Mouse (Mus musculus): ENCODE data around the gene Cuedc1. TPM values are rescaled to one million over a fixed set of nuclear protein-coding genes. Genes with fewer than 3 reads are reported as not detected.
A peak's percentile ranks its signal among the peaks of the same experiment; 100 is the strongest.
"Not testable (repeated sequence)": the region's sequence is repeated elsewhere in the genome, so short reads cannot be mapped to it uniquely, and the experiment has no call there.

Gene Cuedc1
- polyA plus RNA-seq, 1 experiment from 2014 or later: 1.1 TPM

- peaks cover 22% of the 10 kb centered on the region for H3K4me1 ChIP-seq (replicated peaks)
- no peak overlapping the region for H3K9ac ChIP-seq
- H3K27ac ChIP-seq (replicated peaks): no peak overlapping the region
- WGBS (ENCODE audit: insufficient replicate concordance): 3% methylated on average over 4 of the region's 4 CpGs
- H3K27me3 ChIP-seq: peaks cover 91% of the 10 kb centered on the region
- no peaks in the 10 kb centered on the region for H3K36me3 ChIP-seq (replicated peaks)
- H3K9me3 ChIP-seq (replicated peaks): no peaks in the 10 kb centered on the region
- ATAC-seq (ENCODE audit: insufficient read depth): no peak
- H3K4me2 ChIP-seq: no peak overlapping the region
- H3K4me3 ChIP-seq (replicated peaks): no peak overlapping the region
These were observed 94.7 kb downstream of the Cuedc1 start for GRCm38 (mm10) chr11:88192595-88192994.

GRCm38 (mm10) chr11:88193098-88193823 is 95.4 kb downstream of the Cuedc1 start:
- peaks cover 16% of the 10 kb centered on the region for H3K4me1 ChIP-seq (replicated peaks)
- no peak overlapping the region for H3K9ac ChIP-seq
- H3K27me3 ChIP-seq: peaks cover 91% of the 10 kb centered on the region
- H3K4me2 ChIP-seq: peak overlapping the region; percentile 46
- no peaks in the 10 kb centered on the region for H3K36me3 ChIP-seq (replicated peaks)
- H3K9me3 ChIP-seq (replicated peaks): no peaks in the 10 kb centered on the region
- ATAC-seq (ENCODE audit: insufficient read depth): no peak
- WGBS (ENCODE audit: insufficient replicate concordance): 3% methylated on average over 34 of the region's 34 CpGs
- H3K4me3 ChIP-seq (replicated peaks): peak overlapping the region; percentile 25
- no peak overlapping the region for H3K27ac ChIP-seq (replicated peaks)

GRCm38 (mm10) chr11:88193824-88194696 is 96.2 kb downstream of the Cuedc1 start:
- H3K9ac ChIP-seq: no peak overlapping the region
- ATAC-seq (ENCODE audit: insufficient read depth): no peak
- no peaks in the 10 kb centered on the region for H3K9me3 ChIP-seq (replicated peaks)
- no peak overlapping the region for H3K27ac ChIP-seq (replicated peaks)
- peak overlapping the region; percentile 46 for H3K4me2 ChIP-seq
- no peaks in the 10 kb centered on the region for H3K36me3 ChIP-seq (replicated peaks)
- peaks cover 16% of the 10 kb centered on the region for H3K4me1 ChIP-seq (replicated peaks)
- peak overlapping the region; percentile 25 for H3K4me3 ChIP-seq (replicated peaks)
- WGBS (ENCODE audit: insufficient replicate concordance): 4% methylated on average over 29 of the region's 29 CpGs
- H3K27me3 ChIP-seq: peaks cover 90% of the 10 kb centered on the region

GRCm38 (mm10) chr11:88195699-88196098 is 97.8 kb downstream of the Cuedc1 start:
- H3K27ac ChIP-seq (replicated peaks); H3K9ac ChIP-seq; H3K4me2 ChIP-seq; ATAC-seq (ENCODE audit: insufficient read depth); H3K4me3 ChIP-seq (replicated peaks); H3K9me3 ChIP-seq (replicated peaks); H3K36me3 ChIP-seq (replicated peaks): not testable (repeated sequence)
- H3K27me3 ChIP-seq: peaks cover 89% of the 10 kb centered on the region
- H3K4me1 ChIP-seq (replicated peaks): peaks cover 16% of the 10 kb centered on the region
- 50% methylated on average over 3 of the region's 3 CpGs for WGBS (ENCODE audit: insufficient replicate concordance)

DNA sequence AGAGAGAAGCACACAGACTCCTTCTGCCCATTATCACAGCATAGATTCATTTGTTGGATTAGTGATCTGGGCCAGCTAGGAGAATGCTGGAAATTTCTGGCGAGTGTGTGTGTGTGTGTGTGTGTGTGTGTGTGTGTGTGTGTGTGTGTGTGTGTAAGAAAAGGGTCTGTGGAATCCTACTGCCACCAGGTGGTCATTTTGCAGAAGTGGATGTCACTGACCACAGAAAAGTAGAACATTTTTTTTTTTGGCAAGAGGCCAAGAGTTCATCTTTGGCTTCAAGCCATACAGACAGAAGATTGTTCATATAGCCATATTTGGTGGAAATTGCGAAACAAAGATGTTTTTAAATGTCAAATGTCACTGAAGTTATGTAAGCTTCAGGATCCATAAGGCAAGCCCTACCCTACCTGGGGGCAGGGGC is 99.3 kb downstream of the Cuedc1 start:
- Histone ChIP-seq H3K9ac (no peak overlapping the region), H3K27me3 (peaks cover 76% of the 10 kb centered on the region), H3K4me1 (replicated peaks) (peaks cover 26% of the 10 kb centered on the region), H3K4me3 (replicated peaks) (no peak overlapping the region), H3K36me3 (replicated peaks) (no peaks in the 10 kb centered on the region), H3K9me3 (replicated peaks) (no peaks in the 10 kb centered on the region), H3K4me2 (no peak overlapping the region), H3K27ac (replicated peaks) (no peak overlapping the region)
- WGBS (ENCODE audit: insufficient replicate concordance): 2% methylated on average over 2 of the region's 2 CpGs
- ATAC-seq (ENCODE audit: insufficient read depth): no peak

GRCm38 (mm10) chr11:88198223-88198622 is 100.4 kb downstream of the Cuedc1 start:
- Histone ChIP-seq H3K9me3 (replicated peaks) (no peaks in the 10 kb centered on the region), H3K9ac (no peak overlapping the region), H3K27me3 (peaks cover 65% of the 10 kb centered on the region), H3K4me1 (replicated peaks) (peaks cover 32% of the 10 kb centered on the region), H3K27ac (replicated peaks) (no peak overlapping the region), H3K4me2 (no peak overlapping the region), H3K4me3 (replicated peaks) (no peak overlapping the region), H3K36me3 (replicated peaks) (no peaks in the 10 kb centered on the region)
- 48% methylated on average over 4 of the region's 4 CpGs for WGBS (ENCODE audit: insufficient replicate concordance)
- ATAC-seq (ENCODE audit: insufficient read depth): no peak

DNA sequence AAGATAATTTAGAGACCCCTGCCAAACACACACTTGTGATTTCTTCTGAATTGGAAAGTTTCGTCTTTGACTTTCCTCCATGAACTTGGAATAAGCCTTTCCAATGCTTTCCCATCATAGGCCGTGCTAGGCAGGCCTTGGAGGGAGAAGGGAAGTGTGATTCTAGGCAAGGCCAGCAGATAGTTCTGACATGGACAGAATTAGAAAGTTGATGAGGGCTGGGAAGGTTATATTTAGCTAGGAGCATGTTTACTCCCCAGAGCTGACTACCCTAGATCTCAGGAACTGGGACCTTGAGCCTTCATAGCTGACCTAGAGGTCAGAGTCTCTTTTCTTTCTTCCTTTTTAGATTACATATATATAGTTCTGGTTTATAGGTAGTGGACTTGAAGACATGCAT is 103.3 kb downstream of the Cuedc1 start:
- Histone ChIP-seq H3K9ac (no peak overlapping the region), H3K4me3 (replicated peaks) (no peak overlapping the region), H3K4me1 (replicated peaks) (peaks cover 37% of the 10 kb centered on the region), H3K9me3 (replicated peaks) (no peaks in the 10 kb centered on the region), H3K27me3 (peaks cover 36% of the 10 kb centered on the region), H3K27ac (replicated peaks) (no peak overlapping the region), H3K36me3 (replicated peaks) (no peaks in the 10 kb centered on the region), H3K4me2 (no peak overlapping the region)
- no peak for ATAC-seq (ENCODE audit: insufficient read depth)
- WGBS (ENCODE audit: insufficient replicate concordance): 52% methylated on average over 2 of the region's 2 CpGs

DNA sequence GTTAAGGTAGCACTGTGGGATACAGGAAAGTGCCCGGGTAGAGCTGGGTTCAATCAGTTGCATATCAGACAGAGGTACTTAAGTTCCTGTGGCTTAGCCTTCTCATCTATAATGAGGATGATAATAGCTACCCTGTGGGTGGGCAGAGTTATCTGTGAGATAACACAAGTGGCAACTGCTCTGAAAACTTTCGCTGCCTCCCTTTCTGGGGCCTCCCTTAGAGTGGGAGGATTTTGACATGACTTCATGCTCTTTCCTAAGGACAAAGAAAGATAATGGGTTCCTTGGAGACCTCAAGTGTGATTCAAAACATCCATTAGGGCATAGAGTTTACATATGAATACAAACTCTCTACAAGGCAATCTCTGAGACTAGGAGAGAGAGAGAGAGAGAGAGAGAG is 104.2 kb downstream of the Cuedc1 start:
- Histone ChIP-seq H3K27me3 (peaks cover 28% of the 10 kb centered on the region), H3K36me3 (replicated peaks) (peaks cover 2% of the 10 kb centered on the region; the same call in 1 of the 2 replicates), H3K9me3 (replicated peaks) (no peaks in the 10 kb centered on the region), H3K4me1 (replicated peaks) (peaks cover 37% of the 10 kb centered on the region), H3K9ac (no peak overlapping the region), H3K4me3 (replicated peaks) (no peak overlapping the region), H3K4me2 (no peak overlapping the region; the same call in 1 of the 2 replicates), H3K27ac (replicated peaks) (no peak overlapping the region; the same call in 1 of the 2 replicates)
- WGBS (ENCODE audit: insufficient replicate concordance): 5% methylated on average over 2 of the region's 2 CpGs
- ATAC-seq (ENCODE audit: insufficient read depth): peak; percentile 13; the same call in 1 of the 2 replicates

GRCm38 (mm10) chr11:88203712-88204532 is 106.1 kb downstream of the Cuedc1 start, which contains the start of gene Mrps23:
TSS of gene Mrps23 (plus strand) at chr11:88204388.
- Histone ChIP-seq H3K4me3 (replicated peaks) (peak within 1 kb of the TSS; percentile 81), H3K27me3 (peaks cover 13% of the 10 kb centered on the region), H3K4me1 (replicated peaks) (peaks cover 37% of the 10 kb centered on the region), H3K9me3 (replicated peaks) (no peaks in the 10 kb centered on the region), H3K27ac (replicated peaks) (peak within 1 kb of the TSS; percentile 80), H3K9ac (peak within 1 kb of the TSS; percentile 78), H3K36me3 (replicated peaks) (peaks cover 20% of the 10 kb centered on the region), H3K4me2 (peak within 1 kb of the TSS; percentile 86)
- WGBS (ENCODE audit: insufficient replicate concordance): under 1% methylated on average over 51 of the region's 51 CpGs
- peak; percentile 94 for ATAC-seq (ENCODE audit: insufficient read depth)

DNA sequence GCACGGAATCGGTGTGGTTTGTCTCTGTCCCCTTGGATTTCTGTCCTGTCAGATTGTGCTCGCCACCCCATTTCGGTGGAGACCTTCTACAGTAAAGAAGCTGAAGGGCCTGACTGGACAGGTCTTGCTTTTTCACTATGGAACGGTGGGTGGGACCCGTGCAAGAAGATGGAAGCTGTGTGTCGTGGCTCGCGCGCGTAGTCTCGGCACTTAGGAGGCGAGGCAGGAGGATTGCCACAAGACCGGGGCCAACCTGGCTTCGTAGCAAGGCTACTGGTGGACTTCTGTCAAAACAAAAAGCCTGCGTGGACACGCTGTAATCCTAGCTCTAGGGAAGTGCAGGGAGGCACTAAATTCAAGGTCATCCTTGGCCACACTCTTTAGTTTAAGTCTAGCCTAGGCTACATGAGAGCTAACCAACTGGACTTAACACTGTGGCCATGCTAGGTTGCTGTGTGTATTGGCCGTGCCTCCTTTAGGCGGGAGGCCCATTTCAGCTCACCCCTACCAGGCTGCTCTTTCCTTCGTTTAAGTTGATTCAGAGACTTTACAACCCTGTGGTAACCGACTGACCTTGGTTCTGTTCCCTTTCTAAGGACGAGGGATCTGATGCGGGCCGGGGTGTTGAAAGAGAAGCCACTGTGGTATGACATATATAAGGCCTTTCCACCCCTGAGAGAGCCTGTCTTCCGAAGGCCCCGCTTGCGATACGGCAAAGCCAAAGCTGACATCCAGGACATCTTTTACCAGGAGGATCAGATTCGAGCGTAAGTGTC is 106.9 kb downstream of the Cuedc1 start:
- H3K9me3 ChIP-seq (replicated peaks): no peaks in the 10 kb centered on the region
- WGBS (ENCODE audit: insufficient replicate concordance): 23% methylated on average over 30 of the region's 30 CpGs
- ATAC-seq (ENCODE audit: insufficient read depth): peak; percentile 17; the same call in 1 of the 2 replicates
- H3K27ac ChIP-seq (replicated peaks): peak overlapping the region; percentile 80
- H3K36me3 ChIP-seq (replicated peaks): peaks cover 29% of the 10 kb centered on the region
- H3K4me3 ChIP-seq (replicated peaks): peak overlapping the region; percentile 81
- H3K9ac ChIP-seq: peak overlapping the region; percentile 78
- peaks cover 37% of the 10 kb centered on the region for H3K4me1 ChIP-seq (replicated peaks)
- H3K27me3 ChIP-seq: peaks cover 9% of the 10 kb centered on the region
- H3K4me2 ChIP-seq: peak overlapping the region; percentile 86
